Mouse (Mus musculus) MEL (cell line): ENCODE data around the gene Wnk3. TPM values are rescaled to one million over a fixed set of nuclear protein-coding genes. Genes with fewer than 3 reads are reported as not detected.
"Not testable (repeated sequence)": the region's sequence is repeated elsewhere in the genome, so short reads cannot be mapped to it uniquely, and the experiment has no call there.

Experiments
- DNase-seq: peaks from one replicate; pipeline ENCODE4 v3.0.0; 2011; ENCODE audit warnings: low read depth, low spot score
- H3K27ac ChIP-seq: 2 replicates; pipeline ENCODE4 v1.5.1; 2012; ENCODE audit warnings: low read depth, mild to moderate bottlenecking, control low read depth, low read length, moderate library complexity; ENCODE audit not compliant: control insufficient read depth
- H3K27me3 ChIP-seq, 2 experiments: fragments of 150-350 bp in 1 of 2; sonication (generic) in 1 of 2; 2 replicates each; pipeline ENCODE4 v1.6.1; 2012; ENCODE audit warnings: low read length in 2 of 2, mild to moderate bottlenecking in 2 of 2, improper control_type of control experiment in 1 of 2, moderate library complexity in 1 of 2; ENCODE audit not compliant: insufficient read depth in 2 of 2, control insufficient read depth in 1 of 2
- H3K36me3 ChIP-seq, 2 experiments: 2 replicates each; pipeline ENCODE4 v1.6.1; 2012 to 2014; ENCODE audit warnings: low read length in 2 of 2, improper control_type of control experiment in 1 of 2, inconsistent platforms in 1 of 2, mild to moderate bottlenecking in 1 of 2; ENCODE audit not compliant: insufficient read depth in 2 of 2, control insufficient read depth in 1 of 2
- H3K4me1 ChIP-seq, 2 experiments: fragments of 150-350 bp in 1 of 2; sonication (generic) in 1 of 2; 2 replicates each; pipeline ENCODE4 v1.6.1; 2012; ENCODE audit warnings: low read length in 2 of 2, improper control_type of control experiment in 1 of 2, mild to moderate bottlenecking in 1 of 2; ENCODE audit not compliant: insufficient read depth in 2 of 2, control insufficient read depth in 1 of 2
- H3K4me3 ChIP-seq, 2 experiments: fragments of 150-350 bp in 1 of 2; sonication (generic) in 1 of 2; 2 replicates each; pipeline ENCODE4 v1.5.1; 2012; ENCODE audit warnings: low read depth in 2 of 2, low read length in 2 of 2, mild to moderate bottlenecking in 2 of 2, moderate library complexity in 2 of 2, control low read depth in 1 of 2, improper control_type of control experiment in 1 of 2; ENCODE audit not compliant: control insufficient read depth in 1 of 2, insufficient read depth in 1 of 2
- H3K79me2 ChIP-seq: 2 replicates; pipeline ENCODE4 v1.6.1; 2012; ENCODE audit warnings: mild to moderate bottlenecking, low read length, moderate library complexity; ENCODE audit not compliant: control insufficient read depth, poor library complexity, insufficient read depth
- H3K9ac ChIP-seq: 2 replicates; pipeline ENCODE4 v1.6.1; 2012; ENCODE audit warnings: low read depth, mild to moderate bottlenecking, control low read depth, low read length, moderate library complexity; ENCODE audit not compliant: control insufficient read depth, poor library complexity, severe bottlenecking
- H3K9me3 ChIP-seq: fragments of 150-350 bp; sonication (generic); replicated peaks from 2 replicates; pipeline ENCODE4 v1.6.1; 2012; ENCODE audit warnings: mild to moderate bottlenecking, low read length, improper control_type of control experiment, moderate library complexity; ENCODE audit not compliant: insufficient read depth
- BHLHE40 ChIP-seq: IDR thresholded peaks from 2 replicates; pipeline ENCODE4 v1.6.1; 2012; ENCODE audit warnings: low read depth, mild to moderate bottlenecking, inconsistent platforms, low read length, improper control_type of control experiment, borderline replicate concordance
- CTCF ChIP-seq, 3 experiments: IDR thresholded peaks in 2 of 3; conservative IDR thresholded peaks in 1 of 3; 2 replicates each; pipeline ENCODE4 v1.5.1; 2011 to 2012; ENCODE audit warnings: low read length in 3 of 3, low read depth in 2 of 3, mild to moderate bottlenecking in 2 of 3, improper control_type of control experiment in 1 of 3, inconsistent platforms in 1 of 3, mixed read lengths in 1 of 3, moderate library complexity in 1 of 3; ENCODE audit not compliant: control insufficient read depth in 1 of 3, insufficient read depth in 1 of 3, poor library complexity in 1 of 3, severe bottlenecking in 1 of 3
- ELF1 ChIP-seq: IDR thresholded peaks from 2 replicates; pipeline ENCODE4 v1.6.1; 2014; ENCODE audit warnings: low read depth, mild to moderate bottlenecking, inconsistent platforms, low read length, improper control_type of control experiment, moderate library complexity
- GABPA ChIP-seq: IDR thresholded peaks from 2 replicates; pipeline ENCODE4 v1.6.1; 2012; ENCODE audit warnings: low read depth, mild to moderate bottlenecking, inconsistent platforms, low read length, improper control_type of control experiment, moderate library complexity
- JUND ChIP-seq: IDR thresholded peaks from 2 replicates; pipeline ENCODE4 v1.6.1; 2011; ENCODE audit warnings: low read depth, mild to moderate bottlenecking, improper control_type of control experiment, low read length
- NELFE ChIP-seq: IDR thresholded peaks from 2 replicates; pipeline ENCODE4 v1.6.1; 2011; ENCODE audit warnings: low read depth, low read length, improper control_type of control experiment
- NRF1 ChIP-seq: IDR thresholded peaks from 2 replicates; pipeline ENCODE4 v1.6.1; 2014; ENCODE audit warnings: low read depth, mild to moderate bottlenecking, inconsistent platforms, low read length, improper control_type of control experiment, moderate library complexity; ENCODE audit not compliant: poor library complexity, insufficient read depth, severe bottlenecking
- RAD21 ChIP-seq: IDR thresholded peaks from 2 replicates; pipeline ENCODE4 v1.6.1; 2011; ENCODE audit warnings: mild to moderate bottlenecking, low read depth, low read length, improper control_type of control experiment
- RCOR1 ChIP-seq: IDR thresholded peaks from 2 replicates; pipeline ENCODE4 v1.6.1; 2012; ENCODE audit warnings: low read depth, mild to moderate bottlenecking, inconsistent platforms, low read length, improper control_type of control experiment
- SMC3 ChIP-seq: IDR thresholded peaks from 2 replicates; pipeline ENCODE4 v1.6.1; 2011; ENCODE audit warnings: low read depth, low read length, improper control_type of control experiment
- TBP ChIP-seq: IDR thresholded peaks from 2 replicates; pipeline ENCODE4 v1.8.0; 2011; ENCODE audit warnings: low read depth, low read length, improper control_type of control experiment
- USF1 ChIP-seq: IDR thresholded peaks from 2 replicates; pipeline ENCODE4 v1.6.1; 2014; ENCODE audit warnings: low read depth, mild to moderate bottlenecking, inconsistent platforms, low read length, improper control_type of control experiment, moderate library complexity
- USF2 ChIP-seq, 2 experiments: IDR thresholded peaks; 2 replicates each; pipeline ENCODE4 v1.6.1; 2011 to 2012; ENCODE audit warnings: improper control_type of control experiment in 2 of 2, low read length in 2 of 2, borderline replicate concordance in 1 of 2, inconsistent platforms in 1 of 2, low read depth in 1 of 2, mild to moderate bottlenecking in 1 of 2; ENCODE audit not compliant: insufficient read depth in 1 of 2
- ZC3H11A ChIP-seq: IDR thresholded peaks from 2 replicates; pipeline ENCODE4 v1.6.1; 2012; ENCODE audit warnings: low read depth, mild to moderate bottlenecking, inconsistent platforms, low read length, improper control_type of control experiment
- ZKSCAN1 ChIP-seq: IDR thresholded peaks from 2 replicates; pipeline ENCODE4 v1.6.1; 2012; ENCODE audit warnings: low read depth, mild to moderate bottlenecking, inconsistent platforms, low read length, improper control_type of control experiment, moderate library complexity
- polyA plus RNA-seq, 2 experiments: library from polyadenylated mRNA; stranded (reverse) in 1 of 2; unstranded in 1 of 2; fragments of >175 nt in 1 of 2; fragments of >200 nt in 1 of 2; gene quantifications; 2 replicates each; pipeline versions ENCODE4 v1.2.1 to v1.2.4; 2012; ENCODE audit warnings: low replicate concordance in 2 of 2, low read depth in 1 of 2; ENCODE audit not compliant: insufficient read length in 2 of 2, insufficient read depth in 1 of 2, missing spikeins in 1 of 2
- total RNA-seq: library from RNA; depleted of rRNA; stranded (reverse); fragments of 300-350 nt; gene quantifications from 2 replicates; pipeline ENCODE4 v1.2.3, GENCODE M21; 2012

Gene Wnk3
- total and polyA plus RNA-seq, 3 experiments: 0.01 TPM; not detected in 2

DNA sequence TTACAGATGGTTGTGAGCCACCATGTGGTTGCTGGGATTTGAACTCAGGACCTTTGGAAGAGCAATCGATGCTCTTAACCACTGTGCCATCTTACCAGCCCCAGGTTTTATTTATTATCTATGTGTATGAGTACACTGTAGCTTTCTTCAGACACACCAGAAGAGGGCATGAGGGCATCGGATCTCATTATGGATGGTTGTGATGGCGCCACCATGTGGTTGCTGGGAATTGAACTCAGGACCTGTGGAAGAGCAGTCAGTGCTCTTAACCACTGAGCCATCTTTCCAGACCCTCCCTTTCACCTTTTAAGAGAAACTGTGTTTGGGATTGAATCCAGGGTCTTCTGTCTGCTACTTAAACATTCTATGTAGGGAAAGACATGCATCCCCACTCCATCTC lies 24.7 kb upstream of the Wnk3 start:
- H3K4me1 ChIP-seq, H3K27ac ChIP-seq, H3K9ac ChIP-seq, H3K4me3 ChIP-seq, H3K79me2 ChIP-seq, H3K36me3 ChIP-seq, H3K27me3 ChIP-seq, H3K9me3 ChIP-seq: not testable (repeated sequence)
- TF ChIP-seq CTCF (IDR thresholded peaks at IDR 0.05 in 2 of 3, conservative IDR thresholded peaks at IDR 0.05 in 1 of 3; ENCODE audit: control insufficient read depth in 1 of 3, insufficient read depth in 1 of 3, low read depth in 2 of 3, low read length in 3 of 3, poor library complexity in 1 of 3, severe bottlenecking in 1 of 3) (peak; percentile 24 to 60 (median 45); a peak in 5 of 6 replicates), SMC3 (peak; percentile 26; the same call in 1 of the 2 replicates), TBP (0 out of 2 replicates have a peak, but pooled peaks have one; percentile 50)
- DNase-seq: peak; percentile 32

DNA sequence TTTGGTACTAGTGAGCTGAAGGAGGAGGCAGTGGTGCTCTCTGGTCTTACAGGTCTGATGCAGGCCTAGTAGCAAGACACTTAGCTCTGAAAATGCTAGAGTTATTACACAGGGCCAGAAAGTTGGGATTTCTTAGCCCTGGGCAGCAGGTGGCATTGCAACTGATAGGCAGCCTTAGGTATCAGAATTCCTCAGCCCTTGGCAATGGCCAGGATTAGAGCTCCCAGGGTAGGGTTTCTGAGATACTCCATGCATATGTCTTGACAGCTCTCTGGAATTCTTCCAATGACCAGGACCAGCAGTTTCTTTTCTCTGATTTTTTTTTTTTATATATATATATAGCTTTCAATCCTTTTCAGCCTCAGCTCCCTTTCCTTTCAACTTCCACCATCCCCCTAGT lies 100.5 kb downstream of the Wnk3 start:
- no peaks in the 10 kb centered on the region for H3K27me3 ChIP-seq
- DNase-seq: no peak
- TF ChIP-seq NELFE (no peak), USF2 (IDR thresholded peaks at IDR 0.05; ENCODE audit: borderline replicate concordance in 1 of 2, insufficient read depth in 1 of 2, low read depth in 1 of 2, low read length in 2 of 2) (no peak), RCOR1 (no peak), USF1 (no peak), ZKSCAN1 (no peak), NRF1 (no peak), TBP (no peak), CTCF (IDR thresholded peaks at IDR 0.05 in 2 of 3, conservative IDR thresholded peaks at IDR 0.05 in 1 of 3; ENCODE audit: control insufficient read depth in 1 of 3, insufficient read depth in 1 of 3, low read depth in 2 of 3, low read length in 3 of 3, poor library complexity in 1 of 3, severe bottlenecking in 1 of 3) (no peak), BHLHE40 (no peak), JUND (no peak), GABPA (no peak)
- TF ChIP-seq, all 39 proteins: peak for 0
- no peaks in the 10 kb centered on the region for H3K4me1 ChIP-seq
- H3K36me3 ChIP-seq: no peaks in the 10 kb centered on the region
- no peaks in the 10 kb centered on the region for H3K79me2 ChIP-seq
- H3K9me3 ChIP-seq: no peaks in the 10 kb centered on the region
- H3K9ac ChIP-seq: no peak overlapping the region
- no peak overlapping the region for H3K27ac ChIP-seq
- H3K4me3 ChIP-seq: no peak overlapping the region

DNA sequence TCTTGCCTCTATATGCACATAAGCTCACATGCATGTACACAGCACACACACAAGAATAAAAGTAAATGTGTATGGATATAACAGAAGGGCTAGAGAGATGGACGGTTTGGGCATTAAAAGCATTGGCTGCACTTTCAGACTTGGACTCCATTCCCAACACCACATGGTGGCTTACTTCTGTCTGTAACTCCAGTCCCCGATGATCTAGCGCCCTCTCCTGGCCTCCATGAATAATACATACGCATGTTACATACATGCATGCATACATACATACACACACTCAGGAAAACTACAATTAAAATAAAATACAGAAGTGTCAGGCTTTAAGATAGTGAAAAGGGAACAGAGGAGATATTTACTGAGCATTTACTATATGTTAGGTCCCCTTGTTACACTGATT lies 115.9 kb downstream of the Wnk3 start:
- H3K4me3 ChIP-seq: no peak overlapping the region
- peak; percentile 69 for DNase-seq

More for the DNA sequence above, 115.9 kb downstream of the Wnk3 start:
- Histone ChIP-seq H3K36me3 (no peaks in the 10 kb centered on the region), H3K27ac (no peak overlapping the region), H3K79me2 (no peaks in the 10 kb centered on the region), H3K4me1 (peaks cover 0 to under 1% of the 10 kb centered on the region in 2 experiments; a peak in 1 of 4 replicates), H3K27me3 (no peaks in the 10 kb centered on the region), H3K9ac (no peak overlapping the region), H3K9me3 (no peaks in the 10 kb centered on the region)
- TF ChIP-seq CTCF (IDR thresholded peaks at IDR 0.05 in 2 of 3, conservative IDR thresholded peaks at IDR 0.05 in 1 of 3; ENCODE audit: control insufficient read depth in 1 of 3, insufficient read depth in 1 of 3, low read depth in 2 of 3, low read length in 3 of 3, poor library complexity in 1 of 3, severe bottlenecking in 1 of 3): peak; percentile 54 to 71 (median 62)
- peak; percentile 47 for TF ChIP-seq SMC3
- peak; percentile 55 for TF ChIP-seq RAD21
- TF ChIP-seq ZKSCAN1: no peak
- peak; percentile 45 for TF ChIP-seq ZC3H11A
- TF ChIP-seq ELF1: no peak
